Mouse (Mus musculus) midbrain, embryonic 15.5 days (tissue): ENCODE results near the gene Bap1. TPM values are rescaled to one million over a fixed set of nuclear protein-coding genes. Genes with fewer than 3 reads are reported as not detected.

ENCODE experiments used
- ATAC-seq: fragments of 200-750 bp; cut with Nextera tagmentation; replicated peaks from 2 replicates; pipeline ENCODE4 v1.8.0; 2017; ENCODE audit warnings: moderate TSS enrichment
- H3K27ac ChIP-seq: fragments of 300-500 bp; sonication (generic); 2 replicates; pipeline ENCODE4 v1.5.1; 2015; ENCODE audit warnings: mild to moderate bottlenecking, inconsistent platforms
- H3K27me3 ChIP-seq: fragments of 300-500 bp; sonication (generic); replicated peaks from 2 replicates; pipeline ENCODE4 v1.6.1; 2015; ENCODE audit warnings: inconsistent platforms
- H3K36me3 ChIP-seq: fragments of 300-500 bp; sonication (generic); replicated peaks from 2 replicates; pipeline ENCODE4 v1.6.1; 2015; ENCODE audit warnings: inconsistent platforms
- H3K4me1 ChIP-seq: fragments of 300-500 bp; sonication (generic); 2 replicates; pipeline ENCODE4 v1.6.1; 2015; ENCODE audit warnings: inconsistent platforms
- H3K4me2 ChIP-seq: fragments of 300-500 bp; sonication (generic); 2 replicates; pipeline ENCODE4 v1.6.1; 2015; ENCODE audit warnings: inconsistent platforms, mild to moderate bottlenecking, moderate library complexity
- H3K4me3 ChIP-seq: fragments of 300-500 bp; sonication (generic); 2 replicates; pipeline ENCODE4 v1.5.1; 2015; ENCODE audit warnings: mild to moderate bottlenecking, inconsistent platforms
- H3K9ac ChIP-seq: fragments of 300-500 bp; sonication (generic); 2 replicates; pipeline ENCODE4 v1.6.1; 2015; ENCODE audit warnings: mild to moderate bottlenecking, inconsistent platforms
- H3K9me3 ChIP-seq: fragments of 300-500 bp; sonication (generic); 2 replicates; pipeline ENCODE4 v1.6.1; 2016; ENCODE audit warnings: inconsistent platforms
- WGBS: fragments of 180-500 bp; shearing (Covaris S2); methylation state at CpG from one replicate; pipeline ENCODE4 v1.1.7; 2015; ENCODE audit warnings: mixed read lengths; 5-methylcytosine and 5-hydroxymethylcytosine counted together
- polyA plus RNA-seq: library from polyadenylated mRNA; unstranded; fragments of >200 nt; fragmentation: Nextera tagmentation; extraction: Ambion mirVana; gene quantifications from 2 replicates; pipeline ENCODE4 v1.2.1, GENCODE M21; 2015

The Bap1 gene
- polyA plus RNA-seq, 1 experiment from 2014 or later = 124 TPM

GRCm38 (mm10) chr14:31237101-31237882 lies 14.0 kb upstream of the Bap1 start:
- no peak overlapping the region for H3K9ac ChIP-seq
- ATAC-seq = no peak
- WGBS = 88% methylated on average over 7 of the region's 7 CpGs
- H3K9me3 ChIP-seq = no peaks in the 10 kb centered on the region
- H3K4me1 ChIP-seq = no peaks in the 10 kb centered on the region
- no peak overlapping the region for H3K4me3 ChIP-seq
- no peak overlapping the region for H3K27ac ChIP-seq
- H3K4me2 ChIP-seq = no peak overlapping the region
- H3K27me3 ChIP-seq = no peaks in the 10 kb centered on the region
- H3K36me3 ChIP-seq = no peaks in the 10 kb centered on the region

GRCm38 (mm10) chr14:31240528-31240927 lies 10.7 kb upstream of the Bap1 start:
- 87% methylated on average over 3 of the region's 3 CpGs for WGBS
- Histone ChIP-seq H3K27ac (no peak overlapping the region), H3K36me3 (no peaks in the 10 kb centered on the region), H3K27me3 (no peaks in the 10 kb centered on the region), H3K4me1 (no peaks in the 10 kb centered on the region), H3K4me2 (no peak overlapping the region), H3K9me3 (no peaks in the 10 kb centered on the region), H3K4me3 (no peak overlapping the region), H3K9ac (no peak overlapping the region)
- no peak for ATAC-seq

GRCm38 (mm10) chr14:31244777-31245176 lies 6.5 kb upstream of the Bap1 start:
- ATAC-seq = no peak
- Histone ChIP-seq H3K9ac (no peak overlapping the region), H3K4me1 (peaks cover under 1% of the 10 kb centered on the region), H3K36me3 (no peaks in the 10 kb centered on the region), H3K27ac (no peak overlapping the region), H3K27me3 (no peaks in the 10 kb centered on the region), H3K4me3 (no peak overlapping the region), H3K9me3 (no peaks in the 10 kb centered on the region), H3K4me2 (no peak overlapping the region)
- 95% methylated on average over 1 of the region's 1 CpGs for WGBS

GRCm38 (mm10) chr14:31245946-31246345 lies 5.3 kb upstream of the Bap1 start:
- WGBS = 69% methylated on average over 1 of the region's 1 CpGs
- H3K4me3 ChIP-seq = no peak overlapping the region

GRCm38 (mm10) chr14:31248396-31248795 lies 2.9 kb upstream of the Bap1 start:
- WGBS = 92% methylated on average over 6 of the region's 6 CpGs
- no peak overlapping the region for H3K4me3 ChIP-seq
- no peak overlapping the region for H3K9ac ChIP-seq
- H3K9me3 ChIP-seq = no peaks in the 10 kb centered on the region
- H3K4me1 ChIP-seq = peaks cover 22% of the 10 kb centered on the region
- ATAC-seq = no peak
- no peaks in the 10 kb centered on the region for H3K27me3 ChIP-seq
- no peaks in the 10 kb centered on the region for H3K36me3 ChIP-seq
- no peak overlapping the region for H3K4me2 ChIP-seq
- H3K27ac ChIP-seq = no peak overlapping the region

More at GRCm38 (mm10) chr14:31245946-31246345, 5.3 kb upstream of the Bap1 start:
- H3K9ac ChIP-seq = no peak overlapping the region
- no peak for ATAC-seq
- H3K36me3 ChIP-seq = no peaks in the 10 kb centered on the region
- no peak overlapping the region for H3K27ac ChIP-seq
- H3K27me3 ChIP-seq = no peaks in the 10 kb centered on the region
- H3K9me3 ChIP-seq = no peaks in the 10 kb centered on the region
- peaks cover 9% of the 10 kb centered on the region for H3K4me1 ChIP-seq
- no peak overlapping the region for H3K4me2 ChIP-seq

GRCm38 (mm10) chr14:31250222-31251083 lies 797 bp upstream of the Bap1 start:
- Histone ChIP-seq H3K4me2 (peak overlapping the region; percentile 63), H3K27ac (peak overlapping the region; percentile 92), H3K27me3 (no peaks in the 10 kb centered on the region), H3K9me3 (no peaks in the 10 kb centered on the region), H3K9ac (peak overlapping the region; percentile 100), H3K4me1 (peaks cover 23% of the 10 kb centered on the region), H3K36me3 (peaks cover 17% of the 10 kb centered on the region), H3K4me3 (peak overlapping the region; percentile 98)
- peak; percentile 25; the same call in 1 of the 2 replicates for ATAC-seq
- 21% methylated on average over 38 of the region's 38 CpGs for WGBS

- Histone ChIP-seq H3K9me3 (no peaks in the 10 kb centered on the region), H3K9ac (peak overlapping the region; percentile 100), H3K36me3 (peaks cover 29% of the 10 kb centered on the region), H3K4me2 (peak overlapping the region; percentile 73), H3K27ac (peak overlapping the region; percentile 92), H3K4me3 (peak overlapping the region; percentile 98), H3K27me3 (no peaks in the 10 kb centered on the region), H3K4me1 (peaks cover 23% of the 10 kb centered on the region)
- 2% methylated on average over 18 of the region's 18 CpGs for WGBS
- peak; percentile 63 for ATAC-seq
Measured at GRCm38 (mm10) chr14:31251626-31252025, 376 bp downstream of the Bap1 start.

GRCm38 (mm10) chr14:31252091-31252490 lies 841 bp downstream of the Bap1 start:
- Histone ChIP-seq H3K9me3 (no peaks in the 10 kb centered on the region), H3K4me2 (peak overlapping the region; percentile 73), H3K4me1 (peaks cover 23% of the 10 kb centered on the region), H3K27me3 (no peaks in the 10 kb centered on the region), H3K4me3 (peak overlapping the region; percentile 98), H3K36me3 (peaks cover 34% of the 10 kb centered on the region), H3K27ac (no peak overlapping the region), H3K9ac (peak overlapping the region; percentile 100)
- 93% methylated on average over 5 of the region's 5 CpGs for WGBS
- no peak for ATAC-seq

GRCm38 (mm10) chr14:31258476-31259050 lies 7.3 kb downstream of the Bap1 start:
- H3K9me3 ChIP-seq = no peaks in the 10 kb centered on the region
- H3K36me3 ChIP-seq = peaks cover 67% of the 10 kb centered on the region
- no peak for ATAC-seq
- no peak overlapping the region for H3K4me3 ChIP-seq
- H3K4me1 ChIP-seq = no peaks in the 10 kb centered on the region
- H3K4me2 ChIP-seq = no peak overlapping the region
- WGBS = 95% methylated on average over 14 of the region's 14 CpGs
- no peak overlapping the region for H3K27ac ChIP-seq
- no peak overlapping the region for H3K9ac ChIP-seq
- H3K27me3 ChIP-seq = no peaks in the 10 kb centered on the region

GRCm38 (mm10) chr14:31260374-31260773 lies 9.1 kb downstream of the Bap1 start:
- Histone ChIP-seq H3K9ac (no peak overlapping the region), H3K4me1 (no peaks in the 10 kb centered on the region), H3K4me2 (no peak overlapping the region), H3K9me3 (no peaks in the 10 kb centered on the region), H3K27me3 (no peaks in the 10 kb centered on the region), H3K36me3 (peaks cover 50% of the 10 kb centered on the region), H3K27ac (no peak overlapping the region), H3K4me3 (no peak overlapping the region)
- ATAC-seq = no peak
- WGBS = 96% methylated on average over 4 of the region's 4 CpGs

GRCm38 (mm10) chr14:31260932-31261331 lies 9.7 kb downstream of the Bap1 start:
- no peaks in the 10 kb centered on the region for H3K27me3 ChIP-seq
- H3K4me1 ChIP-seq = no peaks in the 10 kb centered on the region
- no peak overlapping the region for H3K4me3 ChIP-seq
- no peak overlapping the region for H3K27ac ChIP-seq
- H3K9me3 ChIP-seq = no peaks in the 10 kb centered on the region
- H3K36me3 ChIP-seq = peaks cover 45% of the 10 kb centered on the region
- H3K4me2 ChIP-seq = no peak overlapping the region
- no peak overlapping the region for H3K9ac ChIP-seq
- ATAC-seq = no peak
- 94% methylated on average over 9 of the region's 9 CpGs for WGBS

- WGBS = 83% methylated on average over 11 of the region's 11 CpGs
- Histone ChIP-seq H3K4me3 (no peak overlapping the region), H3K9me3 (no peaks in the 10 kb centered on the region), H3K9ac (no peak overlapping the region), H3K4me2 (no peak overlapping the region), H3K36me3 (no peaks in the 10 kb centered on the region), H3K27ac (peak overlapping the region; percentile 73), H3K27me3 (no peaks in the 10 kb centered on the region), H3K4me1 (peaks cover 26% of the 10 kb centered on the region)
- ATAC-seq = no peak
Measured at GRCm38 (mm10) chr14:31267649-31268048, 16.4 kb downstream of the Bap1 start.
